Mouse (Mus musculus) layer of hippocampus, adult 9-10 months (tissue): ENCODE results near the gene Gak.
"Not testable (repeated sequence)": the region's sequence is repeated elsewhere in the genome, so short reads cannot be mapped to it uniquely, and the experiment has no call there.

Experiments
- DNase-seq: peaks from one replicate; pipeline ENCODE4 v3.0.0; 2022; ENCODE audit warnings: low spot score

The Gak gene

GRCm38 (mm10) chr5:108655891-108656650 lies 26.5 kb upstream of the Gak start:
- no peak for DNase-seq

- DNase-seq = no peak
These were observed 25.8 kb upstream of the Gak start for GRCm38 (mm10) chr5:108655381-108655780.

GRCm38 (mm10) chr5:108654444-108654990 lies 25.0 kb upstream of the Gak start:
- no peak for DNase-seq

GRCm38 (mm10) chr5:108653341-108653740 lies 23.8 kb upstream of the Gak start:
- no peak for DNase-seq

- DNase-seq = no peak
These were observed 22.3 kb upstream of the Gak start for GRCm38 (mm10) chr5:108651823-108652222.

GRCm38 (mm10) chr5:108651136-108651720 lies 21.7 kb upstream of the Gak start:
- DNase-seq = no peak

GRCm38 (mm10) chr5:108650341-108650740 lies 20.8 kb upstream of the Gak start:
- no peak for DNase-seq

GRCm38 (mm10) chr5:108648937-108649576 lies 19.5 kb upstream of the Gak start:
- DNase-seq = no peak

GRCm38 (mm10) chr5:108647820-108648465 lies 18.4 kb upstream of the Gak start:
- no peak for DNase-seq

GRCm38 (mm10) chr5:108647311-108647710 lies 17.8 kb upstream of the Gak start:
- DNase-seq = no peak

GRCm38 (mm10) chr5:108646343-108646660 lies 16.7 kb upstream of the Gak start:
- DNase-seq = no peak

- no peak for DNase-seq
These were observed 16.2 kb upstream of the Gak start for GRCm38 (mm10) chr5:108645651-108646342.

GRCm38 (mm10) chr5:108643674-108644073 lies 14.1 kb upstream of the Gak start:
- no peak for DNase-seq

GRCm38 (mm10) chr5:108636172-108636571 lies 6.6 kb upstream of the Gak start:
- DNase-seq = no peak

GRCm38 (mm10) chr5:108634088-108634487 lies 4.5 kb upstream of the Gak start:
- not testable (repeated sequence) for DNase-seq

- no peak for DNase-seq
These were observed 4.1 kb upstream of the Gak start for GRCm38 (mm10) chr5:108633676-108634075.

GRCm38 (mm10) chr5:108628891-108629633 lies 493 bp downstream of the Gak start:
- DNase-seq = no peak

GRCm38 (mm10) chr5:108626050-108626660 lies 3.4 kb downstream of the Gak start:
- DNase-seq = no peak

GRCm38 (mm10) chr5:108621870-108622269 lies 7.7 kb downstream of the Gak start:
- no peak for DNase-seq

GRCm38 (mm10) chr5:108610426-108610825 lies 19.1 kb downstream of the Gak start:
- no peak for DNase-seq

GRCm38 (mm10) chr5:108602537-108602936 lies 27.0 kb downstream of the Gak start:
- no peak for DNase-seq
